8 mouse cellular contexts compared by ENCODE assay signal in genomic region chr2:152766387-152767123, GRCm38 (mm10). TPM values are rescaled to one million over a fixed set of nuclear protein-coding genes. Genes with fewer than 3 reads are reported as not detected.
A peak's percentile ranks its signal among the peaks of the same experiment; 100 is the strongest.
DNase-seq lines count a peak whose midpoint lies in the region.

No protein-coding gene starts in this region.

- DNase-seq in MEL-GATA-1-ER (ENCODE audit: extremely low read depth, low read depth) = peak; percentile 65
- DNase-seq in cerebellum, adult 18-20 months = peak; percentile 86 to 92
- DNase-seq in forelimb bud, embryonic 11.5 days (ENCODE audit: low read depth, low spot score) = peak; percentile 92
- DNase-seq in heart, postnatal 4 days = peak; percentile 98
- peak; percentile 68 to 89 for DNase-seq in layer of hippocampus, adult 18-20 months (ENCODE audit: low spot score in 2 of 2)
- DNase-seq in lung, adult 18-20 months = peak; percentile 90 to 94
- peak; percentile 92 for DNase-seq in ovary, postnatal 10 days (ENCODE audit: low spot score)
- peak; percentile 89 for DNase-seq in thymus, postnatal 0 days (ENCODE audit: low spot score)

RNA-seq across cellular contexts. Expression of gene Cox4i2, which starts 12.6 kb away (rescaled TPM):
- total RNA-seq in heart, postnatal 4 days (2021) = 10 to 100 TPM; 13.7 to 15.1 TPM
- total RNA-seq in layer of hippocampus, adult 18-20 months (2021) = 1 to 10 TPM; 1.1 to 2.3 TPM
- 5.6 and 6.5 TPM in 2 replicates for polyA plus RNA-seq in thymus, postnatal 0 days (2015; fragmentation: Nextera tagmentation; extraction: Ambion mirVana)

RNA-seq across cellular contexts. Expression of gene Id1, which starts 30.5 kb away (rescaled TPM):
- total RNA-seq in heart, postnatal 4 days (2021) = 10 to 100 TPM; 71.8 to 76.6 TPM
- 10 to 100 TPM; 19.5 to 22.3 TPM for total RNA-seq in layer of hippocampus, adult 18-20 months (2021)
- 22.9 and 23.9 TPM in 2 replicates for polyA plus RNA-seq in thymus, postnatal 0 days (2015; fragmentation: Nextera tagmentation; extraction: Ambion mirVana)

Comparison
In these comparisons a context has a peak if more than half of its experiments do, and no peak if none do; other contexts are left out.
1. Peak in every context shown above with its lines: DNase-seq.
2. RNA of gene Cox4i2, which starts 12.6 kb away (total RNA-seq): 13.7 to 15.1 TPM in heart, postnatal 4 days; 1.1 to 2.3 TPM in layer of hippocampus, adult 18-20 months; every median in the first group is over 4 times any median in the second.